Mouse (Mus musculus): ENCODE data around the gene Plcd1.

Gene Plcd1

DNA sequence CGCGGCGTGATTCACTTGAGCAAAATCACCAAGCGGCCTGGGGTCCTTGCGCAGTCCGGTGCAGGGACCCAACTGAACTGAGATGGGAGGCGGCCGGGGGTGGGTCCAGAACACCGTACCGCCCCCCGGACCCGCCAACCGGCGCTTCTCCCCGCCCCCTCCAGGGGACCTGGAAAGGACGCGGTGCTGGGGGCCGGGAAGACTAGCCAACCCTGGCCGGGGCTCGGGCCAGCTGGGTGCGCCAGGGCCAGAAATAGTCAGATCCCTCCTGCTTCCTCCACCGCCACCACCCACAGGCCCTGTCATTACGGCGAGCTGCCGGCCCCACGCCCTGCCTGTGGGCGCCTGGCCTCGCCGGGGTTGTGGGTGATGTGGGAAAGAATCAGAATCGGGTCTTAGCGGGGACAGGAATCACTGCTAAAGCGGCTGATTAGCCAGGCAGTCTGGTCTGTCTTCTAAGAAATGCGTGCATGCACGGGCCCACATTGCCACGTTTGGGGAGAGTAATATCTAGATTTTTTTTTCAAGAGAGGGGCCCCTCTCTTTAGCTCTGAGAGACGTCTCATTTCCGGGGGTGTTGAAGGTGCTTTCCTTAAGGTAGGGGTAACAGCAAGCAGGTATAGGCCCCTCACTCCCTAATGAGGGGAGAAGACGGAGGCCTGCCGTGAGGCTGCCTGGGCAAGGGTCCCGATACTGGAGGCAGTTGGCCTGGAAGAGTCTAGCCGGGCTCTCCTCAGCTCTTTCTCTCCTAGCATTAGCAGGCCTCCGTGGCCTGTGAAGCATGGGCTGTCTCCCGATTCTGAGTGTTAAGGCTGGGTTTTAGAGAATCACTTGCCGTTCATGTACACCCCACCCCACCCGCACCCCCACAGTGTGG is at the start of gene Plcd1:
Gene Plcd1, minus strand, starts transcription at position 84 of the 877 bp plus-strand sequence.
- DNase-seq (ENCODE audit: low read depth, low spot score): no peak
- no peaks in the 10 kb centered on the region for H3K27me3 ChIP-seq (ENCODE audit: control insufficient read depth, insufficient read depth, low read length, poor library complexity, severe bottlenecking)
- no peaks in the 10 kb centered on the region for H3K36me3 ChIP-seq (ENCODE audit: control insufficient read depth, insufficient read depth, low read length, poor library complexity, severe bottlenecking)

DNA sequence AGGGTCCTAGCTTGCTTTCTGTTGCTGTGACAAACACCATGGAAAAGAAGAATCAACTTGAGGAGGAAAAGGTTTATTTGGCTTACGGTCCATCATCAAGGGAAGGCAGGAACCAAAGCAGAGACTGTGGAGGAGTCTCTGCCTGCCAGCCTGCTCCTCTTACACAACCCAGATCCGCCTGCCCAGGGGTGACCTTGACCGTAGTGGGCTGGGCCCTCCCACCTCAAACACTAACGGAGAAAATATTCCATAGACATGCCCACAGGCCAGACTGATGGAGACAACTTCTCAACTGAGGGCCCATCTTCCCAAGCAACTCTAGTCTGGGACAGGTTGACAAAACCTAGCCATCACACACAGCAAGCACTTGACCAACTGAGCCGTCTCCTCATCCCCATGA is 48.8 kb upstream of the Plcd1 start:
- DNase-seq (ENCODE audit: low read depth, low spot score): no peak
- Histone ChIP-seq H3K36me3 (ENCODE audit: control insufficient read depth, insufficient read depth, low read length, poor library complexity, severe bottlenecking) (no peaks in the 10 kb centered on the region), H3K27me3 (ENCODE audit: control insufficient read depth, insufficient read depth, low read length, poor library complexity, severe bottlenecking) (no peaks in the 10 kb centered on the region)

DNA sequence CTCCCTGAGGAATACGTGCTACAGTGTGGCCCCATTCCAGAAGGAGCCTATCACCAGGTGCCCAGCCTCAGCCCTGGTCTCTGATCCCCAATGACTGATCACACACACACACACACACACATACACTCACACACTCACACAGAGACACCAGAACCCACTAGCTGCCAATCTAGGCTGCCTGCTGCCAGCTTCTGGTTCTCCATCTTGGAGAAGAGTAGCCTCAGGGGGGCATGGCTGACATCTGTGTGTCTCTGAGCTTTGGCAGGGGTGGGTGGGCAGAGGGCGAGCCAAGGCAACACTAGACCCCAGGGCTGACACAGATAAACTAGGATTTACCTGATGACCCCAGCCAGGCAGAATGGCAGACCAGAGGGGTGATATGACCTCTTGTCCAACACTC is 45.5 kb upstream of the Plcd1 start:
- DNase-seq (ENCODE audit: low read depth, low spot score): no peak
- no peaks in the 10 kb centered on the region for H3K27me3 ChIP-seq (ENCODE audit: control insufficient read depth, insufficient read depth, low read length, poor library complexity, severe bottlenecking)
- no peaks in the 10 kb centered on the region for H3K36me3 ChIP-seq (ENCODE audit: control insufficient read depth, insufficient read depth, low read length, poor library complexity, severe bottlenecking)

- Histone ChIP-seq H3K27me3 (ENCODE audit: control insufficient read depth, insufficient read depth, low read length, poor library complexity, severe bottlenecking) (no peaks in the 10 kb centered on the region), H3K36me3 (ENCODE audit: control insufficient read depth, insufficient read depth, low read length, poor library complexity, severe bottlenecking) (no peaks in the 10 kb centered on the region)
- DNase-seq (ENCODE audit: low read depth, low spot score): no peak
These were observed 37.4 kb upstream of the Plcd1 start for GRCm38 (mm10) chr9:119130692-119131091.

GRCm38 (mm10) chr9:119128436-119129181 is 35.3 kb upstream of the Plcd1 start:
- no peak for DNase-seq (ENCODE audit: low read depth, low spot score)
- Histone ChIP-seq H3K36me3 (ENCODE audit: control insufficient read depth, insufficient read depth, low read length, poor library complexity, severe bottlenecking) (no peaks in the 10 kb centered on the region), H3K27me3 (ENCODE audit: control insufficient read depth, insufficient read depth, low read length, poor library complexity, severe bottlenecking) (no peaks in the 10 kb centered on the region)

DNA sequence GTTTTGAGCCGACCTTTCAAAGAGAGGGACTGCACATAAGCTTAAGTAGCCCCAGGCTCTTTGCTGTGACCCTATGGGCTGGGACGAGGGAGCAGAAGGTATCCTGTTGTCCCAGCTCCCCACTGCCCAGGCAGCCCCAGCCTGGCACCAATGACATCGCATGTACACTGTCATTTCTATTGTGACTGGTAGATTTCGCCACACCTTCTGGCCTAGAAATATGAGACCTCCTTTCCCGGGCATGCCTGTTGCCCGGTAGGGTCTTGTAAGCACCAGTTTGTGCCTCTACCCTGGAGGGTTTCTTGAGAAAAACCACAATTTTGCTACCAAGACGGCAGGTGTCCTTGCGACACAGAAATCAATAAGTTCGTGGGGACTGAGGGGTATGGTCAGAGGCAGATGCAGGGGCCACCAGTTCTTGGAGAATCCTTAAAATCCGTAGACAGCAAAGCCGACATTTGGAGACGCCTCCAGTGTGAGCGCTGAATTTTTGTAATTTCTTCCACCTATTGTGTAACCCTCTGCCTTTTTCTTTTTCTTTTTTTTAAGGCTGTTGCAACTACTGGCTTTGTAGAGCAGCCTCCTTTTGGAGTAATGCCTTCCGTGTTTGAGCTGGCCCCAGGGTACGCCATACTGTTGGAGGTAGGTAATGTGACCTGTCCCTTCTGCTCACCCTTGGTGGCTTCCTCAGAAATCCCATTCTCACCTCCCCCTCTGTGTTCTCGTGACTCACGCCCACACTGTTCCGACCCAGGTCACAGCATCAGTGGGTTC is 29.5 kb upstream of the Plcd1 start:
- H3K36me3 ChIP-seq (ENCODE audit: control insufficient read depth, insufficient read depth, low read length, poor library complexity, severe bottlenecking): no peaks in the 10 kb centered on the region
- DNase-seq (ENCODE audit: low read depth, low spot score): no peak
- no peaks in the 10 kb centered on the region for H3K27me3 ChIP-seq (ENCODE audit: control insufficient read depth, insufficient read depth, low read length, poor library complexity, severe bottlenecking)

DNA sequence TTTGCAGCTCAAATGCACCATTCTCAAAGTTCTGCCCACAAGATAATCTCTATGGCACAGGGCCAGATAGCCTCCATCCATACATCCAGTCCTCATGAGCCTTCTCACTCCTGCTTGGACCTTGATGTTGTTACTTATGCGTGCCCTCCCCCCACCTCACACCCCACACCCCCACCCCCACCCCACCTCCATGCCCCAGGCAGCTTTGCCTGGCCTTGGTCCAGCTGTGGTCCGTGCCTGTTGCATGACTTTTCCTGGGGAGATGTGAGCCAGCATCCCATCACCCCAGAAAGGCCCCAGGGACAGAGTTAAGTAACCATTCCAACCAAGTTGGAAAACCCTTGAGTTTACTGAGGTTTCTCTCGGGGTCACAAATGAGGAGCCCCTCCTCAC is 26.9 kb upstream of the Plcd1 start:
- Histone ChIP-seq H3K36me3 (ENCODE audit: control insufficient read depth, insufficient read depth, low read length, poor library complexity, severe bottlenecking) (no peaks in the 10 kb centered on the region), H3K27me3 (ENCODE audit: control insufficient read depth, insufficient read depth, low read length, poor library complexity, severe bottlenecking) (no peaks in the 10 kb centered on the region)
- no peak for DNase-seq (ENCODE audit: low read depth, low spot score)

DNA sequence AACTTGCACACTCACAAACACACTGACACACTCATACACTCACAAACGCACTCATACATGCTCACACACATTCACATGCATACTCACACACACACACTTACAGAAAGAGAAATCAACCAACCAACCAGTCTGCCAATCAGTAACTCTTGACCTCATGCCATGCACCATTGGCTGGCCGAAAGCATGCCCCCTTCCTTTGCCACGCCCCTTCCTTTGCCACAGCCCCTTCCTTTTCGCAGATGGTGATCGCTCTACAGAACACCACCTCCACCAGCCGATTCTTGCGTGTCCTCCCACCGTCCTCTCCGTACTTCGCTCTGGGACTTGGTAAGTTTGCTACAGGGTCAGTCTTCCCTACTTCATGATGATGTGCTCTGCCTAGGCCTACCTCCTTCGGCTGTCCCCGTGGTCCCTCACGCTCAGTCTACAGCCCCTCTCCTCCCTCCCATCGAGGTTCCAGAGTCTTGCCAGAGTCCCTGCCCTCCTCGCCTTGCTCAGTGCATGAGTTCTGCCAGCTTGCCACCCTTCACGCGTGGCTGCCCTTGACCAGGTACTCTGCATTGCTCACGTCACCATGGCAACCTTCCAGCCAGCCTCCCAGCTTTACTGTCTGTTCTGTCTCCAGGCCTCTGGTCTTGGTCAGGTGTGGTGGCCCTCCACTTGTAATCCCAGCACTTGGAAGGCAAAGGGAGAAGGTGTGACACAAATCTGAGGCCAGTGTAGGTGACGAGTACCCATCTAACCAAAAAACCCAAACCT is 26.3 kb upstream of the Plcd1 start:
- DNase-seq (ENCODE audit: low read depth, low spot score): no peak
- Histone ChIP-seq H3K27me3 (ENCODE audit: control insufficient read depth, insufficient read depth, low read length, poor library complexity, severe bottlenecking) (no peaks in the 10 kb centered on the region), H3K36me3 (ENCODE audit: control insufficient read depth, insufficient read depth, low read length, poor library complexity, severe bottlenecking) (no peaks in the 10 kb centered on the region)

GRCm38 (mm10) chr9:119114911-119115310 is 21.6 kb upstream of the Plcd1 start:
- DNase-seq (ENCODE audit: low read depth, low spot score): no peak
- Histone ChIP-seq H3K36me3 (ENCODE audit: control insufficient read depth, insufficient read depth, low read length, poor library complexity, severe bottlenecking) (no peaks in the 10 kb centered on the region), H3K27me3 (ENCODE audit: control insufficient read depth, insufficient read depth, low read length, poor library complexity, severe bottlenecking) (no peaks in the 10 kb centered on the region)

- Histone ChIP-seq H3K27me3 (ENCODE audit: control insufficient read depth, insufficient read depth, low read length, poor library complexity, severe bottlenecking) (no peaks in the 10 kb centered on the region), H3K36me3 (ENCODE audit: control insufficient read depth, insufficient read depth, low read length, poor library complexity, severe bottlenecking) (no peaks in the 10 kb centered on the region)
- DNase-seq (ENCODE audit: low read depth, low spot score): no peak
These were observed 17.3 kb upstream of the Plcd1 start for GRCm38 (mm10) chr9:119110640-119111039.

DNA sequence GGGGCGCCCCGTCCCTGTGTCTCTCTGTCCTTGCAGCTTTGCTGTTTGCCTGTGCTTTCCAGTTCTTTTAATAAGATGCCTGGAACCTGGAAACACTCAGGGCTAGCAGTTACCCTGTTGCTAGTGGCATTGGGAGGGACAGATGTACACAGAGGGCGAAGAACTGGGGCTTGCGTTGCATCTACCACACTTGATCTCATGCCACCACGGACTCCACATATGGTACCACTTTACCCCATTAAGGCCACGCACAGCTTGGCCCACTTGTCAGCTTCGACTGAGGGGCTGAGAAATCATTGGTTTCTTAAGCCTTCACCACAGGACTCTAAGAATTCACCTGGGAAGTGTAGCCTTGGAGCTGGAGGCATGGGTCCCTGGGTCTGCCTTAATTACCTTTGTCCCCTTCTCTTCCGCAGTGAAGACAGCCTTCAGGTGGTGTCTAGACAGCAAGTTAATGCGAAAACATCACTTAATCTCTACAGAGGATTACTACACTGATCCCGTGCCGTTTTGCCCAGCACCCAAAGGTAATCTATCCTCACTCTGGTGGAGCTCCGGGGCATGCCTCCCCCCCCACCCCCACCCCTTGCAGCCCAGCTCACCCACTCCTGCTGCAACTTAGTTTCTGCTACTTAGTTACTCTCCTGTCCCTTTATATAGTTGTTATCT is 16.5 kb upstream of the Plcd1 start:
- H3K27me3 ChIP-seq (ENCODE audit: control insufficient read depth, insufficient read depth, low read length, poor library complexity, severe bottlenecking): no peaks in the 10 kb centered on the region
- no peaks in the 10 kb centered on the region for H3K36me3 ChIP-seq (ENCODE audit: control insufficient read depth, insufficient read depth, low read length, poor library complexity, severe bottlenecking)
- DNase-seq (ENCODE audit: low read depth, low spot score): no peak

GRCm38 (mm10) chr9:119107566-119107965 is 14.3 kb upstream of the Plcd1 start:
- Histone ChIP-seq H3K36me3 (ENCODE audit: control insufficient read depth, insufficient read depth, low read length, poor library complexity, severe bottlenecking) (no peaks in the 10 kb centered on the region), H3K27me3 (ENCODE audit: control insufficient read depth, insufficient read depth, low read length, poor library complexity, severe bottlenecking) (no peaks in the 10 kb centered on the region)
- DNase-seq (ENCODE audit: low read depth, low spot score): peak; percentile 8

DNA sequence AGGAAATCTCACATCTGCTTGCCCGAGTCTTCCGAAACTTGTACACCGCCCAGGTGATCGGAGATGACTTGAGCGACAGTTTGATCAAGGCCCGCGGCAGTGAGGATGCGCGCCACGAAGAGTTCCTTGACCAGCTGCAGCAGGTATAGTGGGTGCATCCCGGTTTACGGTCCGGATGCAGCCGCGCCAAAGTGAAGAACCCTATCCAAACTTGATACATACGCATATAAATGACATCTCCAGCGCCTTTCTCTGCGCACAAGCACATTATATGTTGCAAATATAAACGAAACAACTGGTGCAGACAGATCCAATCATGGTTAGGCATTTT is 9.4 kb upstream of the Plcd1 start:
- no peaks in the 10 kb centered on the region for H3K27me3 ChIP-seq (ENCODE audit: control insufficient read depth, insufficient read depth, low read length, poor library complexity, severe bottlenecking)
- H3K36me3 ChIP-seq (ENCODE audit: control insufficient read depth, insufficient read depth, low read length, poor library complexity, severe bottlenecking): no peaks in the 10 kb centered on the region
- no peak for DNase-seq (ENCODE audit: low read depth, low spot score)
